Mouse (Mus musculus): ENCODE results near the gene Gzma. TPM values are rescaled to one million over a fixed set of nuclear protein-coding genes. Genes with fewer than 3 reads are reported as not detected.

The Gzma gene
- total RNA-seq (2023) = under 1 TPM in 1 of 2 experiments, not detected in 1; 0.97 TPM

GRCm38 (mm10) chr13:113100879-113101278 lies at the start of gene Gzma:
TSS of gene Gzma (minus strand) at chr13:113100981.

DNA sequence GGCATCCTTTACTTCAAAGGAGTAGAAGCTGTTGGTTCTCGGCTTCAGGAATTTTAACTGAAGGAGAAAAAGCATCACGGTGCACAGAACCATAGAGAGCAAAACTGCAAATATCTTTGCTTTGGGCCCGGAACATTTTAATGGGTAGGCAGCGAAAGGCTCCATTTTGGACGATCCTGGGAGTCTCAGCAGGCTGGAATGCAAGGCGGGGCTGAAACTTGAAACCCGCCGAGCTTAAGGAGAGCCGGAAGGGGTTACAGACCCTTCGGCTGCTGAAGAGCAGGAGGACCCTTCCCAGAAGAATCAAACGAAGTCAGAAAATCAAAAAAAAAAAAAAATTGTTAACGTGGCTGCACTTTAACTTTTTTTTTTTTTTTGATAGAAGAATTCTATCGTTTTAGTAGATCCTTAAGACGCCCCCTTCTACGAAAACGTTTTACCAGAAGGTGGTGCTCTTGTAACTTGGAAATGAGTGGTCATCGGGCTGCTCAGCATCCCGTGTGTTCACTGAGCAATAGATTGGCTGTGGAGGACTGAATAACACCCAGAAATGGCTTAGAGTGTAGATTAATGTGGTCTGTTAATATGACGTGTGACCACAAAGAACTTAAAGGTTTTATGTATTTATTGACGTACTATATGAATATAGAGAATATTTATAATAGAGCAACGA lies 54.4 kb downstream of the Gzma start, which contains the start of gene Gpx8:
Gene Gpx8 (minus strand): TSS at position 200 of the 673 bp plus-strand sequence.

Other genes with a start within 250 kb of the Gzma start
- 10 to 100 TPM; 36.4 to 47.3 TPM for gene Mtrex, start 173.6 kb downstream of the Gzma start, total RNA-seq (2023)
- gene Dhx29, start 173.5 kb downstream of the Gzma start, total RNA-seq (2023) = 10 to 100 TPM; 12.3 to 13.6 TPM
- 1 to 10 TPM in 1 of 2 experiments, under 1 TPM in 1; 0.27 to 1.0 TPM for gene Ccno, start 113.2 kb downstream of the Gzma start, total RNA-seq (2023)
- gene Mcidas, start 107.1 kb downstream of the Gzma start, total RNA-seq (2023) = not detected
- not detected for gene Cdc20b, start 65.9 kb downstream of the Gzma start, total RNA-seq (2023)
- gene Gpx8, start 54.6 kb downstream of the Gzma start, total RNA-seq (2023) = not detected
- not detected for gene Esm1, start 108.7 kb upstream of the Gzma start, total RNA-seq (2023)
- not detected for gene Gzmk, start 124.9 kb upstream of the Gzma start, total RNA-seq (2023)
- gene BC067074, start 192.2 kb upstream of the Gzma start, total RNA-seq (2023) = under 1 TPM; 0.43 to 0.92 TPM

Measured in monocyte, adult 59 days (primary cell).